In the genomic region with DNA sequence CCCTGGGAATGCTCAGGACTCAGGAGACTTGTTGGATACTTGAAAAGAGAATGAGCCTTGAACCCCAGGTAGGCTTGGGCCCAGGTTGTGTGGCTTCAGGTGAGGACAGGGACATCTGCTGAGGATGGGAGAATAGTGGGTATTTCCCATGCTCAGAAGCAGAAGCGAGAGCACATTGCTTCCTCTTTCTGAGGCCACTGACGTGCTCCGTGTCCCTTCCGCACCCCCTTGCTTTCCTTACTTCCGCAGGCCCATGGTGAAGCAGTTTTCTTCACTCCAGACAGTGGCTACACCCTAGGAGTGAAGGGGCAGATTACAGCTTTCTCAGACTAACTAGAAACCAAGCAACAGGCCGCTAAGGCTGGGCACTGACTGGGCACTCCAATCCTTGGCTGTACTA, we compare ENCODE assay signal across 10 mouse cellular contexts. TPM values are rescaled to one million over a fixed set of nuclear protein-coding genes. Genes with fewer than 3 reads are reported as not detected.
DNase-seq lines count a peak whose midpoint lies in the region; ATAC-seq lines count a peak whose summit lies in the region.
"Had no signal": no experiment of that assay in that cellular context is flagged by ENCODE, and none has a peak within 500 bp of the region (broad histone marks: within the 10 kb centered on the region; RNA-seq: fewer than 3 reads in every experiment).

No protein-coding gene starts in this region.

- no peak overlapping the region for H3K4me3 ChIP-seq in brown adipose tissue, adult 24 weeks (ENCODE audit: insufficient read depth, low read depth, low read length)
- no peak overlapping the region for H3K4me3 ChIP-seq in limb, embryonic 10.5 days

- no peaks in the 10 kb centered on the region for H3K36me3 ChIP-seq in limb, embryonic 10.5 days

- peaks cover 3% of the 10 kb centered on the region; the same call in 1 of the 2 replicates for H3K4me1 ChIP-seq in brown adipose tissue, adult 24 weeks (ENCODE audit: control insufficient read depth, insufficient read depth, insufficient read length, low read length)
- H3K4me1 ChIP-seq in limb, embryonic 10.5 days = no peaks in the 10 kb centered on the region

- intact Hi-C loops in left cerebral cortex, postnatal 14 days (cut with DNase I) = no loop called here
- intact Hi-C loops in left cerebral cortex, postnatal 36 days (cut with DNase I) = no loop called here

- DNase-seq in left cerebral cortex, postnatal 14 days (ENCODE audit: low spot score in 2 of 2) = peak; percentile 23 to 26
- no peak for DNase-seq in left cerebral cortex, postnatal 36 days (ENCODE audit: low spot score in 2 of 2)
- DNase-seq in lung, postnatal 10 days = peak; percentile 36
- peak; percentile 29 to 37 for DNase-seq in spleen, postnatal 14 days (ENCODE audit: low spot score in 2 of 2)
- no peak for DNase-seq in limb, embryonic 10.5 days (ENCODE audit: low spot score)
- DNase-seq in cerebellum, postnatal 36 days = no peak
- DNase-seq: right cerebral cortex, postnatal 25 days had no signal

- H3K9me3 ChIP-seq in limb, embryonic 10.5 days (replicated peaks) = no peaks in the 10 kb centered on the region

- H3K27ac ChIP-seq in brown adipose tissue, adult 24 weeks (replicated peaks; ENCODE audit: low read depth, low read length) = peak overlapping the region; percentile 90
- no peak overlapping the region for H3K27ac ChIP-seq in limb, embryonic 10.5 days

- H3K27me3 ChIP-seq in limb, embryonic 10.5 days (ENCODE audit: low read depth, poor library complexity, severe bottlenecking) = no peaks in the 10 kb centered on the region

- no peak for ATAC-seq in cerebellum, adult (ENCODE audit: insufficient number of reproducible peaks, low FRiP score, low TSS enrichment)

- 89% methylated on average over 6 of the region's 6 CpGs for WGBS in limb, embryonic 10.5 days

RNA-seq across cellular contexts. Expression of a gene that starts 22.9 kb away (rescaled TPM):
- 1 to 10 TPM; 2.5 to 2.7 TPM for total RNA-seq in left cerebral cortex, postnatal 14 days (2021)
- total RNA-seq in left cerebral cortex, postnatal 36 days (2021) = 1 to 10 TPM; 2.9 to 3.9 TPM
- 1.8 TPM in 2 replicates for polyA plus RNA-seq in brown adipose tissue, adult 24 weeks (2012; ENCODE audit: insufficient read depth, insufficient read length, missing spikeins)
- polyA plus RNA-seq in limb, embryonic 10.5 days (2016; fragmentation: Nextera tagmentation; extraction: Ambion mirVana) = 0.26 TPM in 2 replicates

RNA-seq across cellular contexts. Expression of a gene that starts 42.2 kb away (rescaled TPM):
- under 1 TPM in 1 of 2 experiments, not detected in 1; 0.25 TPM for total RNA-seq in left cerebral cortex, postnatal 14 days (2021)
- total RNA-seq in left cerebral cortex, postnatal 36 days (2021) = under 1 TPM; 0.18 to 0.20 TPM
- not detected in 2 replicates for polyA plus RNA-seq in brown adipose tissue, adult 24 weeks (2012; ENCODE audit: insufficient read depth, insufficient read length, missing spikeins)
- polyA plus RNA-seq in limb, embryonic 10.5 days (2016; fragmentation: Nextera tagmentation; extraction: Ambion mirVana) = 0.26 and 0.43 TPM in 2 replicates
- polyA plus RNA-seq: heart, embryonic 14.5 days had no signal

Comparison
In these comparisons a context has a peak if more than half of its experiments do, and no peak if none do; other contexts are left out.
1. DNase-seq: peak in left cerebral cortex, postnatal 14 days (2 of 2), lung, postnatal 10 days (single experiment) and spleen, postnatal 14 days (2 of 2); none in left cerebral cortex, postnatal 36 days (0 of 2), limb, embryonic 10.5 days (single experiment) and cerebellum, postnatal 36 days (0 of 2).